Mouse (Mus musculus): ENCODE data around the gene Ano1.

- TF ChIP-seq POLR2A (IDR thresholded peaks at IDR 0.05; ENCODE audit: borderline replicate concordance, extremely low read depth, insufficient read depth, insufficient read length, poor library complexity, severe bottlenecking): no peak
- TF ChIP-seq CTCF (IDR thresholded peaks at IDR 0.05; ENCODE audit: borderline replicate concordance, extremely low read depth, insufficient read depth, insufficient read length): no peak
Measured at GRCm38 (mm10) chr7:144740643-144741042, 11.1 kb downstream of the Ano1 start.
